Mouse (Mus musculus) heart, adult 2 months (tissue): ENCODE results near the gene Pax3.

Experiments used
- CTCF ChIP-seq: fragments of 200-600 bp; IDR thresholded peaks from 2 replicates; pipeline ENCODE4 v1.8.1; 2022; ENCODE audit warnings: antibody characterized with exemption, mild to moderate bottlenecking, moderate library complexity
- POLR2A ChIP-seq: fragments of 200-500 bp; IDR thresholded peaks from 2 replicates; pipeline ENCODE4 v1.6.1; 2011; ENCODE audit warnings: mild to moderate bottlenecking, low read depth, low read length, control low read depth; ENCODE audit not compliant: insufficient read depth

DNA sequence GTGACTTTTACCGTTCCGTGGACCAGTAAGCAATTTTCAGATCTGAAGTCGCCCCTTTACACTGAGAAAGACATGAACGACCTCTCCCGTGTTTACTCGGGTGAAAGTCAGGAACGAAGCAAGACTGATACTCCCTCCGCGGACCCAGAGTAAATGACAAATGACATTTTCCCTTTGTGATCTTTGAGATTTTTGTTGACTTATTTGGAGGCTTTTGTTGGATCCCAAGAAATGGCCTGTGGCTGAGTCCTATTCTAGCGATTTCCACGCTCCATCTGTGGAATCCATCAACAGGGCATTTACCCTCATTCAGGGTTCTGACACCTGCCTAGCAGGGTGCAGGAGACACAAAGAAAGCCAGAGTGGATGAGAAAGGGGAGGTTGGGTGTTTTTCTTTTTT, 57.6 kb downstream of the Pax3 start:
- TF ChIP-seq CTCF: no peak
- no peak for TF ChIP-seq POLR2A
